Mouse (Mus musculus) erythroid progenitor cell, adult 5-6 weeks (primary cell): ENCODE results near the gene Lmo4. TPM values are rescaled to one million over a fixed set of nuclear protein-coding genes. Genes with fewer than 3 reads are reported as not detected.

ENCODE experiments used
- ATAC-seq: replicated peaks from 2 replicates; pipeline ENCODE4 v1.8.0; 2016; ENCODE audit warnings: moderate number of reproducible peaks, mild to moderate bottlenecking, moderate TSS enrichment, inconsistent platforms; ENCODE audit not compliant: poor library complexity, low FRiP score, severe bottlenecking
- total RNA-seq, 2 experiments: library from RNA; stranded (forward) in 1 of 2; stranded (reverse) in 1 of 2; fragments of 150-400 nt in 1 of 2; fragments of 186-747, 209-891 nt in 1 of 2; gene quantifications; 2 replicates each; pipeline versions ENCODE4 v1.2.3 to v1.2.4; 2015 to 2017; ENCODE audit warnings: low replicate concordance in 2 of 2

Gene Lmo4
- total RNA-seq, 2 experiments from 2014 or later: 13.0 to 62.5 TPM

DNA sequence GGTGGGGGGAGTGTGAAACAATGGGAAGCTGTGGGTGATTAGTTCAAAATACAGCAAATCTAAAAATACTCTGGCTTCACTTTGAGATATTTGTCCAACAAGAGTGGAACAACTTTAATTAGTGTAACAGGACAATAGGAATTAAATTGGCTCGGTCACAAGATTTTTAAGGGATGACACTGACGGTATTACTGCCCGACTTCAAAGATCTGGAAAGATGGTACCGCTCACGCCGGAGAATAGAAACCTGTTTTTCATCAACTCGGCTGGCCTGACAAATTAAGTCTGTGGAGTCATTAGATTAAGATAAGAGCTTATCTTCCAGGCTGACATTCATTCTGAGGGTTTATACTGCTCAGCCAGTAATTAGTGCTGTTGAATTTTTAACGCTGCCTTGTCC, 42.9 kb downstream of the Lmo4 start:
- ATAC-seq: no peak

DNA sequence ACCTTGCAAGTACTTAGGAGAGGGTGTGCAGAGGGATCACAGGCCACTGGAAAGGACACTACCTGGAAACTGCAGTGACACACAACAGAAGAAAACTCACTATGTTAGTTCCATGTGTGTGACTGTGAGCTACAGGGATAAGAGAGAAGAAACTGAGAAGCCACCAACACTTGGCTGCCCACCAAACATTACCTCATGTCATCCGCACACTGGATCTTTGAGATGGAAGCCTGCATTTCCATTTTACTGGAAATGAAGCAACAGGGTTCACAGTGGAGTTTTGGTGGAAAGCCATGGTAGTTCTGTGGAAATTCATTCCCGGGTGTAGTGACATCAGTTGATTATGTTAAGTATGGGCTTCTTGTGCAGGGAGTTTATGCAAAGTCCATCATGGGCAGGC, 43.8 kb downstream of the Lmo4 start:
- no peak for ATAC-seq

DNA sequence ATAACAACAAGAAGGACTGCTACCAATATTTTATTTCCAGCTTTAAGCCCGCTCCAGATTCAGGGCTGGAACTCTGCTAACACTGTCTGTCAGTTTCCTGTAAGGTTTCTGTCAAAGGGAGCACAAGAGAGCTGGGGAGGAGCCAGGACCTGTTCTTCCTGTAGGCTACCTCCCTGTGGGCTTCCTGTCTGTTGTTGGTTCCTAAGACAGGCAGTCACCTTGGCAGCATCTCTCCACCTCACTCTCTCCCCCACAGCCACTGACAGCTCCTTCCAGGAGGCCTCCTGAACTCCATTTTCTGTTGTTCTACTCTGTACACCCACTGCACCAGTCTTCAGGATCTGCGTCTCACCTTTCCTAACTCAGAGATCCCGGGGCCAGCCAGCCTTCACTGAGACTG, 49.3 kb downstream of the Lmo4 start:
- ATAC-seq: no peak

DNA sequence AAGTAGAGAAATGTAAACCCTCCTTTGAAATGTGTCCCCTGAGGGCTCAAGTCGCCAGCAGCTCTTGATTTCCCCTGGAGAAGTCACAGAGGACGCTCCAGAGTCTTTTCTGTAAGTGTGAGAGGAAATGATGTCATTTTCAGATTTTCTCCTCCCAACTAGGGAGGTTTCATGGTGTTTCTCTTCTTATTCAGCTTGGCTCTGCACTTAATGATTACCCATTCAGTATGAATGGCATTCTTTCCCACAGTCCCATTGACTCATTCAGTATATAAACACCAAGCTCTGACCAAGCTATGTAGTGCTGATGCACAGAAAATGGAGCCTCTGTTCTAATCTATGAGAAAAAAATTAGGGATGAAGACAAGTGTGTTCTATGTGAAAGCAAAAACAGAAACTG, 51.6 kb downstream of the Lmo4 start:
- ATAC-seq: no peak

DNA sequence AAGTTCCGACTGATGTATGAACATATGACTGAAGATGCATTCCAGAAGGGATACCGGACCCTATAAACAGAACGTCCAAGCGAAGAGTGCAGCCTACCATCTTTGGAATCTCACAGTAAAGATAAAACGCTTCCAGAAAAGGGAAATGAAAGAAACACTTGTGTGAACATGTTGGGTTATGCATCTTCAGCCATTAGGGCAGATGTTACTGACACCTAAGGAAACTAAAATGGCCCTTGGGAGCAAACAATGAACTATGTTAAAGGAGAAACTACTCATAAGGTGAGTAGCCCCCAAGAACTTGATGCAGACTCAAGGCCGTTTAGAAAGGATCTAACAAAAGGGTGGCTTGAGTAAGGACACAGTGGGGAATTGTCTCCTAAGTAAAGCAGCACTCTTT, 54.0 kb downstream of the Lmo4 start:
- ATAC-seq: no peak

DNA sequence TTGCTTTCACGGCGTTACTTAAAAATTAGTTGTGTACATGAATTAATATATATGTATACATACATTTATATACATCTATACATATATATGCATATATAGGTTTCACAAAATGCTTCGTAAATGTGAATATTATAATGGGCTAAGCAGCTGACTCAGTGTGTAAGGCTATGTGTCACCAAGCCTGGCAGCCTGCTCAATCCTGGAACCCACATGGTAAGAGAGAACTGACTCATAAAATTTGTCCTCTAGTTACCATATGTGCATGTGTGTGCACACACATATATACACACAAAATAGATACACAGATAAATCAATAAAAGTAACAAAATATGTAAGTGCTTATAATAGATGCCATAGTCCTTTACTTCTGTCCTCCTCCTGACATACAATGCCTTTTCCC, 56.8 kb downstream of the Lmo4 start:
- ATAC-seq: no peak

DNA sequence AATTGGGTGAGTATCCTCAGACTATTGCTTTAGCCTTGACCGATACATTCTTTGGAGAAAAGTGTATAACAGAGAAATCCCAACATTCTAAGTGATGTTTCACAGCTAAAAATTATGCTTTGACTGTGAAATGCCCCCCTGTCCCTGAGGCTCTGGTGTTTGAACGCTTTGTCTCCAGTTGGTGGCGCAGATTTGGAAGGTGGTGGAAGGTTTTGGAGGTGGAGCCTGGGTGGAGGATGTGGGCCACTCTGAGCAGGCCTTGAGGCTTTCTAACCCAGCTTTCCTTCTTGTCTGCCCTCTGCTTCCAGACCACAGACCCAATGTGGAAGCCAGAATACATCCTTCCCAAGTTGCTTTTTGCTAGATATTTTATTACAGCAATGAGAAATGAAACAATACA, 57.8 kb downstream of the Lmo4 start:
- no peak for ATAC-seq

DNA sequence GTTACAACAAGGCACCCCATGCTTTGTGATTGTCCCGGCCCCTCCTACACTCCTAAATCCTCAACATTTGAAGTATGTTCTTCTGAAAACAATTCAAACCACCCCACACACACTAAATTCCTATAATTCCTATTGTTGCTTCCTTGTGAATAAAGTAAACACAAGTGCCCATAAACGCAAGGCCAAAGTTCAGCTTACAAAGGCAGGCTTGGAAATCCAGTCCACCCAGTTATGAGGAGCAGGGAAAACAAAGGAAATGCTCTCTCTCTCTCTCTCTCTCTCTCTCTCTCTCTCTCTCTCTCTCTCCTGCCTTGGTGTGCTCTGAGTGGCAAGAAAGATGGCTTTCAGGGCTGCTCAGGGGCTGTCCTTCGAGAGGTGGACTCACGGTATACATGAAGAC, 61.0 kb downstream of the Lmo4 start:
- ATAC-seq: no peak

DNA sequence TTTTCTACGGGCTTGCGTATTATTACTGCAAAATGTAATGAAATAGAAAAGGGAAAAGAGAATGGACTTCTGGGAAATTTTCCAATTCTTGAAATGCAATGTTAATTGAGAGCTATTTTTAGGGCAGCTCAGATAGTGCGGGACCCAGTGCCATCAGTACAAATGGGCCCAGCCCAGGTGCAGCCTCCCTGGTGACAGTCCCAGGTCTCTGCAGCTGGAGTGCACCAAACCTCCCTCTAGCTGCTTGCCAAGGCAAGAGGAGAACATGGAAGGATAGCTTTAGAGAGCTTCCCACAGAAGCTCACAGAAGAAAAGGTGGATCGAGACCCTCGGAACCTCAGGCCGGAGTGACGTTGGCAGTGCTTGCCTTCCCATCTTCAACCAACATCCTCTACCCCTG, 62.1 kb downstream of the Lmo4 start:
- no peak for ATAC-seq

DNA sequence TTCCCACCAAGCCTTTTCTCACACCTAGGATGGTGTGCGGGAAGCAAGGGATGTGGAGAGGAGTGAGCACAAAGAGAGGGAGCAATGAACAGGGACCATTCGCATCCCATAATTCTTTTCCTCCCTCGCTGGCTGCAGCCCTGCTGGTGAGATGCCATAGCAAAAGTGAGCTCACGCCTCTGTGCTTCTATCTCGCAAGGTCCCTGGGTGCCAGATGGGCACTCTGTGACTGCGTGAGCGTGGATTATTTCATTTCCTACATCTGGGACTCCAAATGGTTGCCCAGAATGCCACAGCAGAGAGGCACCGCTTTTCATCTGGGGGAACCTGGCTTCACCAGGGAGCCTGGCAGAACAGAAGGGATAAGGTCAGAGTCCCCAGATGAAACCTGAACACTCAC, 63.2 kb downstream of the Lmo4 start:
- ATAC-seq: no peak

DNA sequence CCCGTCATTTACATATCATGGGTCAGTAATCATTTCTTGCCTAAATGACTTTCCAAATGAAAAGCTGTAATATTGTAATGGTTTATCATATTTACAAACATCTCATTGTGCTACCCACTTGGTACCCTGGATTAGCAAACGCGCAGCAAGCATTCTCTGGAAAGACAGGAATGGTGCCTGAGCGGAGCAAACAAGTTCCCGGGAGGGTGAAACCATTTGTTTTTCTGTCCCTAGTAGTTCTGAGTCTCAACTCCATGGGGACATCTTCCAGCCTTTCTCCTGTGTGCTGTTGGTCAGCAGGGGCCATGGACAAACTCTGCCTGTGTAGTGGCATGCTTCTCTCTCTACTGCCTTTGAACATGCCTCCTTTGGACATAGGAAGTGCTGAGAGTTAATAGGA, 64.2 kb downstream of the Lmo4 start:
- no peak for ATAC-seq

DNA sequence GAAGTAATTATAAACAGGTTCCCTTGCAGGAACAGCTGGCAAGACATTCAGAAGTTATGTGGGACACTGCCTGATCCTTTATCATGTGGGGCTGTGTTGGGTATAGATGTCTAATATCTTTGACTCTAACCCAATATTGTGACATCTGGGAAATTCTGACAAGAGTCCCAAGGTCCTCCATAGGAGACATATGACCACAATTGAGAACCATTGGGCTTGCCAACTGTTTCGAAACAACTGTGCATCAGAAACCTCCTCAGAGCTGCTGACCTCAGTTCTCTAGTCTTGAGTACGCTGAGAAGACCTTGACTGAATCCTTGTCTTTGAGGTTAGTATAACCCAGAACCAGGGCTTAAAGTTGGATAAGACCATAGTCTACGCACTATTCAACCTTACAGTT, 66.4 kb downstream of the Lmo4 start:
- ATAC-seq: no peak
